Mouse (Mus musculus) spleen, adult 2 months (tissue): ENCODE data around the gene Fmn2. TPM values are rescaled to one million over a fixed set of nuclear protein-coding genes. Genes with fewer than 3 reads are reported as not detected.

Experiments
- DNase-seq, 2 experiments: peaks; one replicate each; pipeline versions ENCODE4 v3.0.0 to v3.0.0-alpha.2; 2012 to 2021; ENCODE audit warnings: low spot score in 2 of 2, low read depth in 1 of 2
- H3K27ac ChIP-seq: fragments of 200-500 bp; 2 replicates; pipeline ENCODE4 v1.5.1; 2012; ENCODE audit warnings: low read length, inconsistent platforms; ENCODE audit not compliant: insufficient read depth
- H3K27me3 ChIP-seq: fragments of 200-500 bp; 2 replicates; pipeline ENCODE4 v1.6.1; 2012; ENCODE audit warnings: mild to moderate bottlenecking, moderate library complexity, low read length, inconsistent platforms; ENCODE audit not compliant: control insufficient read depth, insufficient read depth
- H3K36me3 ChIP-seq: fragments of 200-500 bp; 2 replicates; pipeline ENCODE4 v1.6.1; 2012; ENCODE audit warnings: mild to moderate bottlenecking, low read length, inconsistent platforms; ENCODE audit not compliant: control insufficient read depth, insufficient read depth
- H3K4me1 ChIP-seq: fragments of 200-500 bp; 2 replicates; pipeline ENCODE4 v1.6.1; 2011; ENCODE audit warnings: inconsistent platforms; ENCODE audit not compliant: control insufficient read depth, insufficient read depth, insufficient read length
- H3K4me3 ChIP-seq: fragments of 200-500 bp; 2 replicates; pipeline ENCODE4 v1.5.1; 2011; ENCODE audit warnings: mild to moderate bottlenecking, inconsistent platforms; ENCODE audit not compliant: insufficient read depth, insufficient read length; ENCODE audit errors: extremely low read depth
- CTCF ChIP-seq: fragments of 200-500 bp; IDR thresholded peaks from 2 replicates; pipeline ENCODE4 v1.5.1; 2011; ENCODE audit warnings: mild to moderate bottlenecking, inconsistent platforms; ENCODE audit not compliant: insufficient read depth, insufficient read length, insufficient replicate concordance; ENCODE audit errors: extremely low read depth
- POLR2A ChIP-seq: fragments of 200-500 bp; IDR thresholded peaks from 2 replicates; pipeline ENCODE4 v1.6.1; 2011; ENCODE audit warnings: low read depth, low read length, inconsistent platforms
- WGBS: fragments of 180-500 bp; shearing (Covaris S2); methylation state at CpG from one replicate; pipeline ENCODE4 v1.1.7; 2018; 5-methylcytosine and 5-hydroxymethylcytosine counted together
- polyA plus RNA-seq: library from polyadenylated mRNA; depleted of rRNA; stranded (reverse); fragments of >200 nt; gene quantifications from 2 replicates; pipeline ENCODE4 v1.2.3, GENCODE M21; 2012

The Fmn2 gene
- polyA plus RNA-seq, 1 experiment = 0.06 TPM

- no peak for DNase-seq
- H3K4me3 ChIP-seq = no peak overlapping the region
- H3K27me3 ChIP-seq = no peaks in the 10 kb centered on the region
- H3K27ac ChIP-seq = no peak overlapping the region
- no peak for TF ChIP-seq CTCF
- TF ChIP-seq POLR2A = no peak
- H3K4me1 ChIP-seq = no peaks in the 10 kb centered on the region
- 86% methylated on average over 6 of the region's 6 CpGs for WGBS
- H3K36me3 ChIP-seq = no peaks in the 10 kb centered on the region
These were observed 257.7 kb downstream of the Fmn2 start for GRCm38 (mm10) chr1:174759354-174759753.

- TF ChIP-seq CTCF (no peak), POLR2A (no peak)
- WGBS = 66% methylated on average over 2 of the region's 2 CpGs
- DNase-seq = no peak
- Histone ChIP-seq H3K27me3 (no peaks in the 10 kb centered on the region), H3K27ac (no peak overlapping the region), H3K4me3 (no peak overlapping the region), H3K36me3 (no peaks in the 10 kb centered on the region), H3K4me1 (no peaks in the 10 kb centered on the region)
These were observed 264.1 kb downstream of the Fmn2 start for GRCm38 (mm10) chr1:174765757-174766156.

- WGBS = 90% methylated on average over 3 of the region's 3 CpGs
- no peak overlapping the region for H3K4me3 ChIP-seq
- no peaks in the 10 kb centered on the region for H3K4me1 ChIP-seq
- H3K27me3 ChIP-seq = no peaks in the 10 kb centered on the region
- DNase-seq = no peak
- no peak overlapping the region for H3K27ac ChIP-seq
- H3K36me3 ChIP-seq = no peaks in the 10 kb centered on the region
- TF ChIP-seq CTCF (no peak), POLR2A (no peak)
These were observed 265.2 kb downstream of the Fmn2 start for GRCm38 (mm10) chr1:174766852-174767251.

- Histone ChIP-seq H3K4me1 (no peaks in the 10 kb centered on the region), H3K36me3 (no peaks in the 10 kb centered on the region), H3K27ac (no peak overlapping the region), H3K27me3 (no peaks in the 10 kb centered on the region), H3K4me3 (no peak overlapping the region)
- 76% methylated on average over 4 of the region's 4 CpGs for WGBS
- DNase-seq = no peak
- TF ChIP-seq CTCF (no peak), POLR2A (no peak)
These were observed 270.3 kb downstream of the Fmn2 start for GRCm38 (mm10) chr1:174771871-174772281.

- H3K4me1 ChIP-seq = no peaks in the 10 kb centered on the region
- TF ChIP-seq POLR2A (no peak), CTCF (no peak)
- H3K4me3 ChIP-seq = no peak overlapping the region
- H3K27ac ChIP-seq = no peak overlapping the region
- H3K36me3 ChIP-seq = no peaks in the 10 kb centered on the region
- DNase-seq = no peak
- H3K27me3 ChIP-seq = no peaks in the 10 kb centered on the region
- 92% methylated on average over 4 of the region's 4 CpGs for WGBS
These were observed 279.4 kb downstream of the Fmn2 start for GRCm38 (mm10) chr1:174781037-174781436.

GRCm38 (mm10) chr1:174788617-174789016 lies 287.0 kb downstream of the Fmn2 start:
- H3K27me3 ChIP-seq = no peaks in the 10 kb centered on the region
- 93% methylated on average over 2 of the region's 2 CpGs for WGBS
- no peaks in the 10 kb centered on the region for H3K36me3 ChIP-seq
- TF ChIP-seq POLR2A (no peak), CTCF (no peak)
- H3K4me1 ChIP-seq = no peaks in the 10 kb centered on the region
- H3K27ac ChIP-seq = no peak overlapping the region
- no peak overlapping the region for H3K4me3 ChIP-seq
- DNase-seq = no peak

DNA sequence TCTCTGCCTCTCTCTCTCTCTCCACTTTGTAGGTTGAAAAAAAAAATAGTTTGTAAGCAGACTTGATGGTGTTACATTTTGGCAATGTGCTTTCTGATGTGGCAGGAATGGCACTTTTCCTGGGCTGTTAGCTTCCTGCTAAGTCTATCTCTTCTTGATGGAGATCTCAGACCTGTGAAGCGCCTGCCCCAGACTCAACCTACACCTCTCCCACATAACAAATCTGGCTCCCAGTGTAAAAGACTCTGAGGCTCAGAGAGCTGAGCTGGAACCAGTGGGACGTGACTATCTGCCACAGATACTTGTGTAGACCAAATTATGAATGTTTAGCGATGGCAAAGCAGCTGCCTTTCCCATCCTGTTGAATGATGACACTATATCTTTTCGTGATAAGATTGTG lies 310.2 kb downstream of the Fmn2 start:
- Histone ChIP-seq H3K27ac (no peak overlapping the region), H3K4me3 (no peak overlapping the region), H3K27me3 (no peaks in the 10 kb centered on the region), H3K36me3 (no peaks in the 10 kb centered on the region), H3K4me1 (no peaks in the 10 kb centered on the region)
- TF ChIP-seq POLR2A = no peak
- TF ChIP-seq CTCF = no peak
- DNase-seq = no peak
- WGBS = 82% methylated on average over 4 of the region's 4 CpGs
